ENCODE assay signal across 20 mouse cellular contexts in the genomic region with DNA sequence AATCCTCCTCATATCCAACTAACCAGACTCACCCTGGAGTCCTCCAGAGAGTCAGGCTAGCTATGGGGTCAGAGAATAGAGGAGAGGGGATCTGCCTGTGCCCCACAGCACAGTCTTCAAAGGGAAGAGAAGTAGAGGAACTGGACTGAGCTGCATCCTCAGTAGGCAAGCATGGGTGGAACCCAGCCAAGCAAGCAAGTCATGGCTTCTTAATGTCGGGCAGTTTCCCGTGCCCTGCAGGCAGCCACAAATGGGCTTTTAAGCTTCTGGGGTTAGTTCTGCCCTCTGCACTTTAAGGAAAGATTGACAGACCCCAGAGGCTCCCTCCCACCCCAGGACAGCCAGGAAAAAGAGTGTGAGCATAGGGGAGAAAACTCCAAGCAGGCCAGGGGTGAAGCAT.
A peak's percentile ranks its signal among the peaks of the same experiment; 100 is the strongest.
DNase-seq lines count a peak whose midpoint lies in the region; ATAC-seq lines count a peak whose summit lies in the region.
"Had no signal": no experiment of that assay in that cellular context is flagged by ENCODE, and none has a peak within 500 bp of the region (broad histone marks: within the 10 kb centered on the region; RNA-seq: fewer than 3 reads in every experiment).

No protein-coding gene starts in this region.

- no peaks in the 10 kb centered on the region for H3K4me1 ChIP-seq in kidney, embryonic 14.5 days (ENCODE audit: control insufficient read depth, insufficient read depth, low read length)
- H3K4me1 ChIP-seq: embryonic facial prominence, embryonic 10.5 days; forebrain, embryonic 13.5 days; heart, embryonic 12.5 days; hindbrain, embryonic 15.5 days had no signal

- 0 out of 2 replicates have a peak, but pooled peaks have one; percentile 35 for ATAC-seq in kidney, embryonic 14.5 days (ENCODE audit: low FRiP score, low TSS enrichment)
- peak; percentile 39 to 57; a peak in 3 of 4 replicates for ATAC-seq in hematopoietic stem cell, adult 5-6 weeks (replicated peaks in 1 of 2; ENCODE audit: insufficient read depth in 1 of 2, low FRiP score in 2 of 2, low TSS enrichment in 1 of 2, low read depth in 1 of 2, poor library complexity in 2 of 2, severe bottlenecking in 2 of 2)
- ATAC-seq: CD4-positive, CD25-positive, alpha-beta regulatory T cell, adult 4 months; forebrain, embryonic 13.5 days; forebrain, postnatal 0 days had no signal

- H3K36me3 ChIP-seq in kidney, embryonic 14.5 days (ENCODE audit: control insufficient read depth, insufficient read depth, low read length), result no peaks in the 10 kb centered on the region
- H3K36me3 ChIP-seq: embryonic facial prominence, embryonic 10.5 days; G1E; heart, embryonic 12.5 days; hindbrain, embryonic 15.5 days had no signal

- no peak overlapping the region for H3K4me2 ChIP-seq in kidney, embryonic 14.5 days (replicated peaks; ENCODE audit: low read depth, low read length)
- H3K4me2 ChIP-seq: forebrain, embryonic 13.5 days; heart, embryonic 12.5 days; hindbrain, embryonic 15.5 days had no signal

- no peak for DNase-seq in kidney, postnatal 14 days
- DNase-seq in kidney, postnatal 4 days, result peak; percentile 20 to 41
- no peak for DNase-seq in kidney, adult 8-10 months
- DNase-seq in gastrocnemius, postnatal 4 days (ENCODE audit: low spot score in 2 of 2), result no peak
- DNase-seq in right cerebral cortex, postnatal 36 days (ENCODE audit: low spot score in 2 of 2), result no peak
- DNase-seq: adrenal gland, postnatal 10 days; B cell, adult 2 months; cerebellum, adult 11-12 months; cerebellum, adult 9-10 months; cerebellum, postnatal 25 days; forebrain, postnatal 0 days; gastrocnemius, postnatal 14 days had no signal

- no peaks in the 10 kb centered on the region for H3K9me3 ChIP-seq in kidney, embryonic 14.5 days (ENCODE audit: control insufficient read depth, low read length)
- H3K9me3 ChIP-seq: embryonic facial prominence, embryonic 10.5 days; forebrain, embryonic 13.5 days; heart, embryonic 12.5 days; hindbrain, embryonic 15.5 days had no signal

- H3K9ac ChIP-seq in kidney, embryonic 14.5 days (ENCODE audit: low read depth, low read length), result no peak overlapping the region
- H3K9ac ChIP-seq: forebrain, embryonic 13.5 days; forebrain, postnatal 0 days; heart, embryonic 12.5 days; hindbrain, embryonic 15.5 days had no signal

- H3K27me3 ChIP-seq in kidney, embryonic 14.5 days (ENCODE audit: control insufficient read depth, insufficient read depth, low read length), result no peaks in the 10 kb centered on the region
- H3K27me3 ChIP-seq: forebrain, embryonic 13.5 days; heart, embryonic 12.5 days; hindbrain, embryonic 15.5 days had no signal

- H3K4me3 ChIP-seq in kidney, embryonic 14.5 days (ENCODE audit: low read length), result no peak overlapping the region
- H3K4me3 ChIP-seq: embryonic facial prominence, embryonic 10.5 days; forebrain, embryonic 13.5 days; heart, embryonic 12.5 days; hindbrain, embryonic 15.5 days had no signal

- 18% methylated on average over 2 of the region's 2 CpGs for WGBS in kidney, embryonic 14.5 days

- H3K27ac ChIP-seq in kidney, embryonic 14.5 days (ENCODE audit: low read depth, low read length), result no peak overlapping the region
- H3K27ac ChIP-seq: embryonic facial prominence, embryonic 10.5 days; forebrain, embryonic 13.5 days; hindbrain, embryonic 15.5 days had no signal

Comparison
In these comparisons a context has a peak if more than half of its experiments do, and no peak if none do; other contexts are left out.
1. DNase-seq: peak in kidney, postnatal 4 days (2 of 2); none in kidney, postnatal 14 days (single experiment), kidney, adult 8-10 months (0 of 2), gastrocnemius, postnatal 4 days (0 of 2) and right cerebral cortex, postnatal 36 days (0 of 2).